Mouse (Mus musculus): ENCODE measurements around the gene Abca5.

The Abca5 gene

GRCm38 (mm10) chr11:110303411-110303810, 34.1 kb downstream of the Abca5 start:
- peak; percentile 72 for DNase-seq (ENCODE audit: low spot score)

DNA sequence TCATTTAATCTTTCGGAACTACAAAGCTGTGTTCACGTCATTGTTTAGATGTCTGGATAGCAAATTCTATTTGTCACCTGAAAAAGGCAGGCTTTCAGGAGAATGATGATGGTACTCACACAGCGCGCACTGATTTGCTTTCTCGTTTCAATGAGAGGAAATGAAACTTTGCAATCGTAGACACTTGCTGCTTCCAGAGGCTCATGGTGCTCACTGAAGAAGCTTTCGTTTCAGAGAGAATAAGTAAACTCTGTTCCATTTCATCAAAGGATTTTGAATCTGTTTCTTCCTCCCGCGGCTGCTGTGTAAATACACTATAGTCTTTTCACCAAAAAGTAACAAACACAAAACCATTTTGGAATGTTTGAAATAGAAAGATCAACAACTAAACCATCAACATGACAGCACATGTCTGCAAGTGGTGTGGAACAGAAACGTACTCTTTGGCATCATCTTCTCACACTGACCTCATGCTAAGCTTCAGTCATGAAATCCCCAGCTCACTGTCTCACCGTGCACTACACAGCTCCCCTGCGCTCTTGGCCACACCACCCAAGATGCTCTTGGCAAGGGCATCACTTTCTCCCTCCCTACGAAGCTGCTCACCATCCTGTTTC, 39.5 kb downstream of the Abca5 start:
- no peak for DNase-seq (ENCODE audit: low spot score)

- DNase-seq (ENCODE audit: low spot score), result no peak
Observed at GRCm38 (mm10) chr11:110290586-110290985, 46.9 kb downstream of the Abca5 start.

DNA sequence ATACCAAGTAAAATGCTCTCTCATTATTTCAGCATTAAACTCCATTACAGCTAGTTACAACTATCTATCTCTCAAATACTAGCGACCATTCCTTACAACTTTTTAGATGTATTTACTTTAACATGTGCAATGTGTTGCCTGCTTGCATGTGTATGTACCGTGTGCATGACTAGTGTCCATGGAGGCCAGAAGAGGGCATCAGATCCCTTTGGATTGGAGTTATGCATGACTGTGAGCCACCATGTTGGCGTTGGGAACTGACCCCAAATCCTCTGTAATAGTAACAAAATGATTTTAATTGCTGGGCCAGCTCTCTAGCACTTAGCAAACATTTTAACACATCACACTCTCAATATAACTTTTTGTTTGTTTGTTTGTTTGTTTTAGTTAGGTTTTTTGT, 49.1 kb downstream of the Abca5 start:
- no peak for DNase-seq (ENCODE audit: low spot score)

DNA sequence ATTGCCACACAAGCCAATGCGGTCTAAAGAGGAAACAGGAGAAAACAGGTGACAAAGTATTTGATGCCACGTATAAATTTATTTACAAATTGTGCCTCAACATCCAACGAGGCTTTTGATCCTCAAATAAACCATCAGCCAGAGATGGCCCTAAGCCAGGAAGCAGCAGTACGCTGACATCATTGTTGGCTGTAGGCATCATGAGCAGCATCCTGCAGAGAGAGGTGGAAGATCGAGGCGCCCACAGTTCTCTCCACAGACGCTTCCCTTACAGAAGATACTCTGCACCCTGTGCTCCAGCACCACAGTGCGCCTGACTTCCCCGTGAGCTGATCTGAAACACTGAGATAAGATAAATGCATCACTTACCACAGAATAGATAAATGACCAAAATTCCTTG, 49.8 kb downstream of the Abca5 start:
- DNase-seq (ENCODE audit: low spot score), result no peak

GRCm38 (mm10) chr11:110286331-110286730, 51.2 kb downstream of the Abca5 start:
- DNase-seq (ENCODE audit: low spot score), result no peak

DNA sequence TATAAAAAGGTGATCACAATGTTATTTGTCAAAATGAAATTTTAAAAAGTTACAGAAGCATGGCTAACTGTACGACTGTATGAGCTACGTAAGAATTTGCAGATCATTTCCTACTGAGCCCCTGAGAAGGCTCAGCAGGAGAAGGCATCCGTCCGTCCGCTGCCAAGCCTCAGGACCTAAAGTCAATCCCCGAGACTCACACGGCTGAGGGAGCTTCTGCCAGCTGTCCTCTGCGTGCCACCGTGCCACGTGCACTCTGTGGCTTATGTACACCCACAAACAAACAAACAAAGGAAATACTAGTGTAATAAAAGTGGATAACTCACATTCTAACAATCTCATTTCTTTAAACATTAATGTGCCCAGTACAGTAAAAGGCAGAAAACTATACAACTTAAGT, 52.7 kb downstream of the Abca5 start:
- no peak for DNase-seq (ENCODE audit: low spot score)

- DNase-seq (ENCODE audit: low spot score), result no peak
Observed at GRCm38 (mm10) chr11:110284185-110284787, 53.2 kb downstream of the Abca5 start.

DNA sequence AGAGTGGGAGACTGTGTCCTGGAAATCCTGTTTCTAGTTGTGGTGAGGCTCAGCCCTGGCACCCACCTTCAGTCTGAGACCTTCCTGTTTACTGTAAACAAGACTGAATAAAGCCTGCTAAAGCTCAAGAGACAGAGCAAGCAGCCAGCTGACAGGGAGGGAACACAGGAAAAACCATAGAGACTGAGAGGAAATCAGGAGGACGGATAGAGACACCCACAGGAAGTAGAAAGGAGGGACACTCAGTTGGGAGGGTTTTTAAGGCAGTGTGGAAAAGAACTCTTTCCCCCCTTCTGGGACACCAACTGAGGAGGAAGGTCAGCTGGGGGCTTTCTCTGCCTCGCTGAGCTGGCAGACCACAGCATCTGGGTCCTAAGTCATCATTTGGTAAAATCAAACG, 62.7 kb downstream of the Abca5 start:
- DNase-seq (ENCODE audit: low spot score), result no peak

DNA sequence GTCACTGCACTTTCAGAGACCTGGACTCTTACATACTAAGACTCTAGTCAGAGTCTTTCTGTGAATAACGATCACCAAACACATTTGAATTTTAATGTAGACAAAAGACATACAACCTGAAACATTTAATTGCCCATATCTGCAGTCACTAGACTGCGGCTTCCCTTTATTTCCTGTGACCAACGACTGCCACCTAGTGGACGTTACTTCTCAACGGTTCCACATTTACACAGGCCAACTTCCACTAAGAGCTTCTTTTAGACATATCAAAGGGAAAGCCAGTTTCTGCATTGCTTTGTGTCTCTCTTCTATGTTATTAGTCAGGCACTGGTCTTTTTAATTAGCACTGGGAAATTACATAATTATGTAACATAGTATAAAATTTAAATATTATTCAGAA, 65.8 kb downstream of the Abca5 start:
- peak; percentile 89 for DNase-seq (ENCODE audit: low spot score)

GRCm38 (mm10) chr11:110268244-110268844, 69.2 kb downstream of the Abca5 start:
- DNase-seq (ENCODE audit: low spot score), result peak; percentile 82

DNA sequence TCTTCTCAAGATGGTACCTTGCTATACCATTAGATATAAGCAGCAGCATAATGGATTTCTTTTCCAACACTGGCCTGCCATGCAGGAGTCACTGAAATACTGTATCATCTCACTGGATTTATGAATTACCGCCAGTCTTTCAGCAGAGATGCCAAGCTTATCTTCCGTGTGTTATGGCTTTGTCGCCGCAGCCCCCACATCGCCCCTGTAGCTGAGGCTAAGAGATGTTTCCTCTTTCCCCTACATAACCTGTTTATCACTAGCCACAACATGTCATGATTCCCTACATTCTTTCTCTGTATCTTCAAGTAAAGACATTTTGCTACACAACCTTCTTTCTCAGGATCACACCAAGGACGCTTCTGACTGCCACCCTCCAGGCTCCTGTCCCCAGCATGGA, 70.3 kb downstream of the Abca5 start:
- no peak for DNase-seq (ENCODE audit: low spot score)

DNA sequence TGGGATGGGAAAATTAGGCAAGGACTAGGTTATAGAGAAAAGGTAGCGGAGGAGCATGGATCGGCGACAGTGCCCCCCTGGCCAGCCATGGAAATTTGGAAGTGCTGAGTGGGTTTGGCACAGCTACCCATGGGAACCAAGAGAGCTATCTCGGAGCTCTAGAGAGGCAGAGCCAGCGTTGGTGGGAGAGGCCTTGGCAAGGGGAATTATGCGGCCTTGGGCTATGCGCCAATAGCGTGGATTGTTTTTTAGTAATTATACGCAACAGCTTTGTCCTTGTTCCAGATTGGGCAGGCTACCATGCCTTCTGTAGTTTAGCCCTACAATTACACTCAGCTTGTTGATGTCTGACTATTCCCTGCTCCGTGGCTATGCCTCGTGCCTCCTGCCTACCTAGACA, 70.8 kb downstream of the Abca5 start:
- DNase-seq (ENCODE audit: low spot score), result no peak

DNA sequence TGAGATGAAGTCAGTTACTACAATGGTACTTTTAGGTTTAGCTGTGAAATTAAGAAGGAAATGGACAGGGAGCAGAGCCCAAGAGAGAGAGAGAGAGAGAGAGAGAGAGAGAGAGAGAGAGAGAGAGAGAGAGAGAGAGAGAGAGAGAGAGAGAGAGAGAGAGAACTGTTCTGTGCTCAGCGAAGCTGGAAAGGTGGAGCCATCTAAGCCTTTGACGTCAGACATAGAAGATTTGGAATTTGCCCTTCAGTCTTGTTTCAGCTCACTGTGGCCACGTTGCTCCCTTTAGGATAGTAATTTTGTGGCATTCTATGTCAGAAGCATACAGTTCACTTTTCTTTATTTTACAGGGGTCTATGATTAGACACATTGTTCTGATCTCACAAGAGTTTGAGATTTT, 75.6 kb downstream of the Abca5 start:
- no peak for DNase-seq (ENCODE audit: low spot score)

GRCm38 (mm10) chr11:110257911-110258310, 79.6 kb downstream of the Abca5 start:
- no peak for DNase-seq (ENCODE audit: low spot score)

GRCm38 (mm10) chr11:110257061-110257460, 80.5 kb downstream of the Abca5 start:
- no peak for DNase-seq (ENCODE audit: low spot score)

- DNase-seq (ENCODE audit: low spot score), result no peak
Observed at GRCm38 (mm10) chr11:110252256-110252655, 85.3 kb downstream of the Abca5 start.

DNA sequence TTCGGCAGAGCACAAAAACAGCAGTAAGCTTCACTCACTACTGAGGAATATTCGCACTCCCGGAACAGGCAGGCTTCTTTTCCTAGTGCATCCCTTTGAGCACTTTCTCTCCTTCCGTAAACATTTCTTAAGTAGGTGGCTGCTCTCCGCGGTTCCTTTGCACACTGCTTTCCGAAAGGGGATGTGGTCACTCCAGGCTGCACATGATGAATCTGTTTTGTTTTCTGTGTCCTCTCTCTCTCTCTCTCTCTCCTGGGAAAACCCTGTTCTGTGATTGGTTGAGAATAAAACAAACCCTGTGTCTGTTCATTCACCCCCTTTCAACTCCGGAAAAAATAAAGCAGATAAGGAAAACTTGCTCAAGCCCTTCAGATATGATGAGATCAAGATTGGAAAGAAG, 86.0 kb downstream of the Abca5 start, which contains the start of gene Abca6:
TSS of gene Abca6 (minus strand) at position 243 of the 400 bp plus-strand sequence.
- no peak for DNase-seq (ENCODE audit: low spot score)

DNA sequence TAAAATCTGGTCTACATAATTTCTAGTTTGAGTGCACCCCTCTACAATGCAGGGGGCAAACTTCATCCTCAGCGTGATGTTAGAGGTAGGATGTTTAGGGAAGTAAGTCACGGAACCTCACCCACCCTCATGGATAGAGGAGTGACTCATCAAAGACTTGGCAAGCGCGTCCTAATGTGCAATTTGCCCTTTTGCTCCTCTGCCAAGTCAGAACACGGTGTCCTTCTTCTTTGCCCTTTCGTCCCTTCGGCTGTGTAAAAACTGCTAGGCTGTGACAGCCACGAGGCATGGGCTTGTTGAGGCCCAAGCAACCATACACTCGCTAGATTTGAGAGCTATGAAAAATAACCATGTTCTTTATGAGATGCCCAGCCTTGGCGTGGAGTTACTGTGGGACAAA, 92.8 kb downstream of the Abca5 start:
- DNase-seq (ENCODE audit: low spot score), result no peak

DNA sequence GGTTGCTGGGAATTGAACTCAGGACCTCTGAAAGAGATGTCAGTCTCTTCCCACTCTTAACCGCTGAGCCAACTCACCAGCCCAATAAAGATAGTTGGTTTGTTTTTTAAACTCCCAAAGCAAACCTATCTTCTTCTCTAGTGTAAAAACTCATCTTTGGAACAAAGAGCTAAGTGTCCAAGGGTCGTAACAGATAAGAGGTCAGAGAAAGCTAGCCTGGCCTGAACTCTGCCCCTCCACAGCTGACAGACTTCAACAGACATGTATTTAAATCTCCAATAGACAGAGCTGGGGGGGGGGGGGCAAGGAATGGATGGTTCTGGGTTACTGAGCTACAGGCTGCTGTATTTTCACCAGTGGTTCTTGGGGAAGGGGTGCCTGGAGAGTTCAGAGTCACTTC, 100.0 kb downstream of the Abca5 start:
- DNase-seq (ENCODE audit: low spot score), result no peak

- no peak for DNase-seq (ENCODE audit: low spot score)
Observed at GRCm38 (mm10) chr11:110232975-110233374, 104.5 kb downstream of the Abca5 start.

Data from retina, embryonic 14.5 days (tissue).